Mouse (Mus musculus) lung, embryonic 15.5 days (tissue): ENCODE data around the gene Ccnb2. TPM values are rescaled to one million over a fixed set of nuclear protein-coding genes. Genes with fewer than 3 reads are reported as not detected.
A peak's percentile ranks its signal among the peaks of the same experiment; 100 is the strongest.

ENCODE experiments used
- ATAC-seq: fragments of 200-750 bp; cut with Nextera tagmentation; 2 replicates; pipeline ENCODE4 v1.8.0; 2017; ENCODE audit warnings: moderate number of reproducible peaks, borderline replicate concordance; ENCODE audit not compliant: low FRiP score, low TSS enrichment; ENCODE audit errors: extremely low read depth
- H3K27ac ChIP-seq: fragments of 300-500 bp; sonication (generic); 2 replicates; pipeline ENCODE4 v1.5.1; 2015; ENCODE audit warnings: moderate library complexity, mild to moderate bottlenecking, inconsistent platforms
- H3K27me3 ChIP-seq: fragments of 300-500 bp; sonication (generic); 2 replicates; pipeline ENCODE4 v1.6.1; 2015; ENCODE audit warnings: inconsistent platforms
- H3K36me3 ChIP-seq: fragments of 300-500 bp; sonication (generic); 2 replicates; pipeline ENCODE4 v1.6.1; 2015; ENCODE audit warnings: inconsistent platforms
- H3K4me1 ChIP-seq: fragments of 300-500 bp; sonication (generic); 2 replicates; pipeline ENCODE4 v1.6.1; 2015; ENCODE audit warnings: inconsistent platforms
- H3K4me2 ChIP-seq: fragments of 300-500 bp; sonication (generic); 2 replicates; pipeline ENCODE4 v1.6.1; 2015; ENCODE audit warnings: inconsistent platforms, mild to moderate bottlenecking, moderate library complexity
- H3K4me3 ChIP-seq: fragments of 300-500 bp; sonication (generic); 2 replicates; pipeline ENCODE4 v1.5.1; 2015; ENCODE audit warnings: mild to moderate bottlenecking, inconsistent platforms
- H3K9ac ChIP-seq: fragments of 300-500 bp; sonication (generic); 2 replicates; pipeline ENCODE4 v1.6.1; 2015; ENCODE audit warnings: inconsistent platforms
- H3K9me3 ChIP-seq: fragments of 300-500 bp; sonication (generic); 2 replicates; pipeline ENCODE4 v1.6.1; 2016; ENCODE audit warnings: inconsistent platforms
- WGBS: fragments of 180-500 bp; shearing (Covaris S2); methylation state at CpG from one replicate; pipeline ENCODE4 v1.1.7; 2015; 5-methylcytosine and 5-hydroxymethylcytosine counted together
- microRNA-seq: library from miRNA; unstranded; fragments of <30 nt; microRNA quantifications from one replicate; pipeline ENCODE4, GENCODE M21; 2016
- polyA plus RNA-seq: library from polyadenylated mRNA; unstranded; fragments of >200 nt; fragmentation: Nextera tagmentation; extraction: Ambion mirVana; gene quantifications from 2 replicates; pipeline ENCODE4 v1.2.1, GENCODE M21; 2015

The Ccnb2 gene
- polyA plus RNA-seq, 1 experiment from 2014 or later: 246 TPM

DNA sequence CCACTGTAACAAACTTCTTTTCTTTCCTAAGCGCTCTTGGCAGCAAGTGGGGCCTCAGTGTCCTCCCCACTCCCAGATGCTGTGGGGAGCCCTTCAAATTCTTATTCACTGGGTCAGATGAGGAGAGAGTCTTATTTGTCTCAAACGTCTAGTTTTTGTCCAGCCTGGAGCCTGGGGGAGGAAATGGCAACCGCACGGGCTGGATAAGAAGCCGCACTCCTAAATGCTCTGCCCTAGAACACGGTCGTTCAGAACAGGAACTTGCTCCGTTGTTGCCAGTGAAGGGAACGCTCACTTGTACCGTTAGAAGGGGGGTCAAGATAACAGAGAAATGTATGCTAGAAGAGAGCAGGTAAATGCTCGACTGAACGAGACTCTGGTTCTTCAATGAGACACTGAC, 39.3 kb downstream of the Ccnb2 start:
- no peaks in the 10 kb centered on the region for H3K4me1 ChIP-seq
- H3K27me3 ChIP-seq: no peaks in the 10 kb centered on the region
- no peak overlapping the region for H3K9ac ChIP-seq
- H3K36me3 ChIP-seq: peaks cover 48% of the 10 kb centered on the region
- no peaks in the 10 kb centered on the region for H3K9me3 ChIP-seq
- ATAC-seq: no peak
- no peak overlapping the region for H3K4me2 ChIP-seq
- WGBS: 69% methylated on average over 12 of the region's 12 CpGs
- H3K27ac ChIP-seq: no peak overlapping the region
- no peak overlapping the region for H3K4me3 ChIP-seq

DNA sequence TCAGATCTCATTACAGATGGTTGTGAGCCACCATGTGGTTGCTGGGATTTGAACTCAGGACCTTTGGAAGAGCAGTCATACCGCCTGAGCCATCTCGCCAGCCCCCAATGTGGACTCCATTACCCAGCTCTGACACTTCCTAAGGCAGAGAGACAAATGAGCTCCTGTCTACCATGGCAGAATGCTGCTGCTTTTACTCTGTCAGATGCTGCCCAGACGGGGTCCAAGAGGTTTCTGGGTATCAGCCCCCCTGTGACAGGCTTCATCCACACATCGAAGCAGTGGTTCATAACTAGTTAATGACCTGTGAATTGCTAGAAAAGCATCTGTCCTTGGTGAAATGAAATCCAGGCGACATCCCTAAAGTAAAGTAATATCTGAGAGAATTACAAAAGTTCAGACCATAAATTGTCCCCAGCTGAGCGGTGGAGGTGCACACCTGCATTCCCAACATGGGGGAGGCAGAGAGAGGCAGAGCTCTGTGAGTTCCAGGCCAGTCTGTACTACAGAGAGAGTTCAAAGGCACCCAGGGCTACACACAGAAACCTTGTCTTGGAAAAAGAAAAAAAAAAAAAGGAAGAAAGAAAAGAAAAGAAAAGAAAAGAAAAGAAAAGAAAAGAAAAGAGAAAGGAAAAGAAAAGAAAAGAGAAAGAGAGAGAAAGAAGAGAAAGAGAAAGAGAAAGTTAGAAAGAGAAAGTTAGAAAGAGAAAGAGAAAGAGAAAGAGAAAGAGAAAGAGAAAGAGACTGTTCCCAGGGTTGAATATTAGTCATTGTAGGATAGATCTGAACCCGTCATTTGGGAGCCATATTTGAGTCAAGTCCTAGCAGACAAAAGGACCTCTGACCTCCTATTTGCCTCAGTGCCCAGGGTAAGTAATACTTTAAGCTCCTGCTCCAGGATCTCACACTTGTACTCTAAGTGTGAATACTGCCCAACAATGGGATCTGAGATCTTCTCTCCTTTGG, 41.6 kb downstream of the Ccnb2 start:
- Histone ChIP-seq H3K27ac (no peak overlapping the region), H3K4me1 (no peaks in the 10 kb centered on the region), H3K4me2 (no peak overlapping the region), H3K4me3 (no peak overlapping the region), H3K36me3 (peaks cover 43% of the 10 kb centered on the region), H3K9ac (no peak overlapping the region), H3K27me3 (no peaks in the 10 kb centered on the region), H3K9me3 (no peaks in the 10 kb centered on the region)
- ATAC-seq: no peak
- 77% methylated on average over 7 of the region's 7 CpGs for WGBS

DNA sequence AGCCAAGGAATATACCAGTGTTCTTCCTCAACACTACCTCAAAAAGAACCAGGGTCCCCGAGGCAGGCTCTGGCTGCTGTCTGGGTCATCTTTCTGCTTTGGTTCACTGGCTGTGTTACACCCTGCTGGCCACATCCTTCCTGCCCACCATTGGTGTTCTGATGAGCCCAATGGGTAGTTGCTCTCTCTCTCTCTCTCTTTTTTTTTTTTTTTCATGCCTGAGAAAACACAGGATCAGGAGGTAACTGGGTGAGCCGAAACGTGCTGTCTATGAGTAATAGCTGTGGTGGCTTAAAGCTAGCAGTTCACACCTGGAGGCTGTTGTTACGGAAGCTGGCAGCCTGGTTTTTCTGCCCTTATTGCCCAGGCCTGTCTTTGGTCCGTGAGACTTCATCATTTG, 49.7 kb downstream of the Ccnb2 start:
- Histone ChIP-seq H3K27me3 (no peaks in the 10 kb centered on the region), H3K4me1 (no peaks in the 10 kb centered on the region), H3K27ac (no peak overlapping the region), H3K4me3 (no peak overlapping the region), H3K4me2 (no peak overlapping the region), H3K36me3 (peaks cover 46% of the 10 kb centered on the region), H3K9ac (no peak overlapping the region), H3K9me3 (no peaks in the 10 kb centered on the region)
- no peak for ATAC-seq
- WGBS: 82% methylated on average over 5 of the region's 5 CpGs

DNA sequence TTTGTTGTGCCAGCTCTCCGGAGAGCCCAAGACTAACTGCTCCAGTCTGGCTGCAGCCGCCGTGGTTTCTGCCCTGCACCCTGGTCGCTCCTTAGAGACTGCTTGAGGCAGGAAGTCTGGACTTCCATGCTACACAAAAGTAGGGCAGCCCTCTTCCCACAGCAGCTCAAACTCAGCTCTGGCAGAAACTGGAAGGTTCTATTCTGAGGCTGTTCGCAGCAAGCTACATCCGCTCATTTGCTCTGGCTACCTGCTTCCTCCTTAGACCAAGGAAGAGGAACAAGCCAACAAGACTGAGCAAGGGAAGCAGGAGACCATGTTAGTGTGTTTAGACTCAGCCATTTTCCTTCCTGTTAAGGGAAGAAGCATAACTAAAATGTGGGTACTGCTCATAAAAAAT, 54.4 kb downstream of the Ccnb2 start:
- Histone ChIP-seq H3K4me3 (no peak overlapping the region), H3K27ac (no peak overlapping the region), H3K36me3 (peaks cover 70% of the 10 kb centered on the region), H3K9me3 (no peaks in the 10 kb centered on the region), H3K27me3 (no peaks in the 10 kb centered on the region), H3K4me2 (no peak overlapping the region), H3K9ac (no peak overlapping the region), H3K4me1 (no peaks in the 10 kb centered on the region)
- WGBS: 86% methylated on average over 6 of the region's 6 CpGs
- no peak for ATAC-seq

DNA sequence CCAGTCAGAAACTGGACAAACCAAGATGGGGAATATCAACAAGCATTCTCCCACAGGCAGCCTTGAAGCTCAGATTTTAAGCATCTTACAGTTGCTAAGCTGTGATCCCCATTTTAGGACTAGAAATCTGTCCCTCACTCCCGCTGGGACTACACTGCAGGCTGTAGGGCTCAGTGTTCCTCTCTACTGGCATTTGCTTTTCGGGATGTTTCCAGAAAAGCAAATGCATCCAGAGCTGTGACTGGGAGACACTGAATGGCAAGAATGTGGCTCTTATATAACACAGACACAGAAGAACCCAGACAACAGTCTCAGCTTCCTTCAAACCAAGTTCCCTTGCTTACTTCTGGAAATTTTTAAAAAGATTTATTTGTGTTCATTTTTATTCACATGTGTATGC, 55.4 kb downstream of the Ccnb2 start:
- Histone ChIP-seq H3K27ac (no peak overlapping the region), H3K4me2 (no peak overlapping the region), H3K9ac (no peak overlapping the region), H3K4me1 (no peaks in the 10 kb centered on the region), H3K9me3 (no peaks in the 10 kb centered on the region), H3K27me3 (no peaks in the 10 kb centered on the region), H3K36me3 (peaks cover 64% of the 10 kb centered on the region), H3K4me3 (no peak overlapping the region)
- WGBS: 80% methylated on average over 2 of the region's 2 CpGs
- no peak for ATAC-seq

DNA sequence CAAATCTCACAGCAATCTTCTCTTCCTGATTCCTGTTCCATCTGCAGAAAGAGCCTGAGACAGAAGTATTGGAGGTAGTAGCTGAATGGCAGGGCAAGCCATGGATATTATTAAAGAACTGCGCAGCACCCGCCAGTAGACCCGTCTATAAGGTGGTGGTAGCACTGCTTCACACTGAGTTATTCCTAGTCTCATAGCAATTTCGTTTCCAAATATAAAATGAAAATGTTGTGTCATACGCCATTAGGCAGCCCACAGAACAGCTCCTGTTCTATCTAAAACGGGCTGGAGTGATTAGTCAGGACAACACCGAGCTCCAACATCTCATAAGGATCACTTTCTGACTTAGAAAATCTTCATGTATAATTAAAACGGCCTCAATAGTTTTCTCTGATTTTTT, 56.6 kb downstream of the Ccnb2 start:
- Histone ChIP-seq H3K27ac (no peak overlapping the region), H3K27me3 (no peaks in the 10 kb centered on the region), H3K9ac (no peak overlapping the region), H3K4me2 (no peak overlapping the region), H3K4me3 (no peak overlapping the region), H3K9me3 (no peaks in the 10 kb centered on the region), H3K36me3 (peaks cover 61% of the 10 kb centered on the region), H3K4me1 (no peaks in the 10 kb centered on the region)
- WGBS: 89% methylated on average over 8 of the region's 8 CpGs
- ATAC-seq: no peak

DNA sequence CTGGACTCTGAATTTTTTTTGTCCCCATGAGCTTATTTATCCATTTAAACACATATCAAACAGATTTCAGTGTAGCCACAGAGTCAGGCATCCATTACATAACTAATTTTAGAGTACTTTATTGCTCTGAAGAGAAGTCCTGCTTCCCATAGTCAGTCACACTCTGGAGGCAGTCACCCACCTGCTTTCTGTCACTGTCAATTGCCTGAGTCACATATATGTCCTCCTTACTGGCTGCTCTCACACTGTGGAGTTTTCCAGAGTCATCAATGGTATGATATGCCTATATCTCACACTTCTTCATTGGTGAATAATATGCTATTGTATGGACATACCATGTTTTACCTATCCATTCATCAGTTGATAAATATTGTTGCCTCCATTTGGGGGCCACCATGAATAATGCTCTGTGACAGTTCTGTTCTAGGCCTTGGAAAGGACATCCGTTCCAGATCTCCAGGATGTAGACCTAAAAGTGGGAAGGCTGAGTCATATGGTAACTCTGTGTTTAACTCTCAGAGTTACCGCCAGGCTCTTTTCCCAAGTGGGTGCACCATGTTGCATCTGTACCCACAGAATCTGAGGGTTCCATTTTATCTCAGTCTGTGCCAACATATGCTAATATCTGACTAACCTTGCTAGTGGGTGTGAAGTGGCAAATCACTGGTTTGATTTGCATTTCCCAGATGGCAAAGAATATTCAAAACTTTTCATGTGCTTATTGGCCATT, 61.8 kb downstream of the Ccnb2 start:
- H3K27ac ChIP-seq: no peak overlapping the region
- no peaks in the 10 kb centered on the region for H3K9me3 ChIP-seq
- H3K4me2 ChIP-seq: no peak overlapping the region
- no peaks in the 10 kb centered on the region for H3K4me1 ChIP-seq
- WGBS: 95% methylated on average over 2 of the region's 2 CpGs
- H3K9ac ChIP-seq: no peak overlapping the region
- no peak overlapping the region for H3K4me3 ChIP-seq
- no peaks in the 10 kb centered on the region for H3K27me3 ChIP-seq
- no peak for ATAC-seq
- H3K36me3 ChIP-seq: peaks cover 54% of the 10 kb centered on the region

Small RNA genes lying within 50 kb of the gene (microRNA-seq; reads per million reads assigned to microRNA genes)
- gene Mir5626: 6.5 reads per million, percentile 24 among the genes with 10 or more reads in this experiment

Other genes starting within 250 kb of the Ccnb2 start
- gene Myo1e, start 214.2 kb downstream of the Ccnb2 start, polyA plus RNA-seq: 36.3 and 40.3 TPM in 2 replicates
- gene Rnf111, start 82.2 kb upstream of the Ccnb2 start, polyA plus RNA-seq: 25.8 and 27.0 TPM in 2 replicates
- 40.7 and 47.3 TPM in 2 replicates for gene Sltm, start 121.2 kb upstream of the Ccnb2 start, polyA plus RNA-seq
- gene Gm10642, start 234.7 kb upstream of the Ccnb2 start, polyA plus RNA-seq: 0.31 and 0.47 TPM in 2 replicates
- gene Mindy2, start 235.6 kb upstream of the Ccnb2 start, polyA plus RNA-seq: 10.1 and 10.8 TPM in 2 replicates